Mouse (Mus musculus) liver, embryonic 15.5 days (tissue): ENCODE results near the gene Reps2. TPM values are rescaled to one million over a fixed set of nuclear protein-coding genes. Genes with fewer than 3 reads are reported as not detected.

Source experiments
- ATAC-seq: fragments of 200-750 bp; cut with Nextera tagmentation; 2 replicates; pipeline ENCODE4 v1.8.0; 2017; ENCODE audit warnings: moderate number of reproducible peaks, mild to moderate bottlenecking, moderate library complexity; ENCODE audit not compliant: insufficient read depth
- H3K27ac ChIP-seq: fragments of 300-500 bp; sonication (generic); replicated peaks from 2 replicates; pipeline ENCODE4 v1.5.1; 2015; ENCODE audit warnings: mild to moderate bottlenecking, inconsistent platforms
- H3K27me3 ChIP-seq: fragments of 300-500 bp; sonication (generic); 2 replicates; pipeline ENCODE4 v1.6.1; 2015; ENCODE audit warnings: mild to moderate bottlenecking, inconsistent platforms
- H3K36me3 ChIP-seq: fragments of 300-500 bp; sonication (generic); replicated peaks from 2 replicates; pipeline ENCODE4 v1.6.1; 2015; ENCODE audit warnings: moderate library complexity, mild to moderate bottlenecking, inconsistent platforms
- H3K4me1 ChIP-seq: fragments of 300-500 bp; sonication (generic); replicated peaks from 2 replicates; pipeline ENCODE4 v1.6.1; 2015; ENCODE audit warnings: inconsistent platforms
- H3K4me2 ChIP-seq: fragments of 300-500 bp; sonication (generic); 2 replicates; pipeline ENCODE4 v1.6.1; 2015; ENCODE audit warnings: moderate library complexity, mild to moderate bottlenecking, inconsistent platforms
- H3K4me3 ChIP-seq: fragments of 300-500 bp; sonication (generic); replicated peaks from 2 replicates; pipeline ENCODE4 v1.5.1; 2015; ENCODE audit warnings: mild to moderate bottlenecking, inconsistent platforms
- H3K9ac ChIP-seq: fragments of 300-500 bp; sonication (generic); 2 replicates; pipeline ENCODE4 v1.6.1; 2015; ENCODE audit warnings: moderate library complexity, mild to moderate bottlenecking, inconsistent platforms
- H3K9me3 ChIP-seq: fragments of 300-500 bp; sonication (generic); replicated peaks from 2 replicates; pipeline ENCODE4 v1.6.1; 2016; ENCODE audit warnings: inconsistent platforms
- WGBS: fragments of 180-500 bp; shearing (Covaris S2); methylation state at CpG from one replicate; pipeline ENCODE4 v1.1.7; 2015; ENCODE audit warnings: mixed read lengths; ENCODE audit not compliant: insufficient replicate concordance; 5-methylcytosine and 5-hydroxymethylcytosine counted together
- polyA plus RNA-seq: library from polyadenylated mRNA; unstranded; fragments of >200 nt; fragmentation: Nextera tagmentation; extraction: Ambion mirVana; gene quantifications from 2 replicates; pipeline ENCODE4 v1.2.1, GENCODE M21; 2015

Gene Reps2
- polyA plus RNA-seq, 1 experiment from 2014 or later = 0.70 TPM

- no peaks in the 10 kb centered on the region for H3K9me3 ChIP-seq
- no peak overlapping the region for H3K4me2 ChIP-seq
- no peaks in the 10 kb centered on the region for H3K36me3 ChIP-seq
- ATAC-seq = no peak
- no peak overlapping the region for H3K27ac ChIP-seq
- H3K9ac ChIP-seq = no peak overlapping the region
- WGBS = 24% methylated on average over 1 of the region's 1 CpGs
- no peaks in the 10 kb centered on the region for H3K4me1 ChIP-seq
- no peaks in the 10 kb centered on the region for H3K27me3 ChIP-seq
- no peak overlapping the region for H3K4me3 ChIP-seq
Measured at GRCm38 (mm10) chrX:162542576-162543227, 100.7 kb downstream of the Reps2 start.

DNA sequence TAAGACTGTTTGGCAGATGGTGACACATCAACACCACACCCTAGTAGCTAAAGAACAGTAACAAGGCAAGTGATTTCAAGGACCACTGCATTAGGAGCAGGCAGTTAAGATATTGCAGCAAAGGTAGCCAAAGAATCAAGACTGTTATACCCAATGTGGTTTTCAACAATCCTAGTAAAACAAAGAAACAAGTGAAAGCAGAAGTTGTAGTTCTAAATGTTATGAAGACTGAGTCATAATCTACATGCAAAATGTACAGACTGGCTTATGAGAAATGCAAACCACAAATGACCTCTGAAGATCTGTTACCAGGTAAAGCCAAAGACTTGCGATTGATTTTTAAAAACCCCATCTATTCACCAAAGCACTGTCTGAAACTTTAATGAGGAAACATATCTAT lies 101.5 kb downstream of the Reps2 start:
- Histone ChIP-seq H3K27me3 (no peaks in the 10 kb centered on the region), H3K4me2 (no peak overlapping the region), H3K27ac (no peak overlapping the region), H3K4me1 (no peaks in the 10 kb centered on the region), H3K9ac (no peak overlapping the region), H3K36me3 (no peaks in the 10 kb centered on the region), H3K4me3 (no peak overlapping the region), H3K9me3 (no peaks in the 10 kb centered on the region)
- 68% methylated on average over 1 of the region's 1 CpGs for WGBS
- ATAC-seq = no peak

- H3K36me3 ChIP-seq = no peaks in the 10 kb centered on the region
- no peak overlapping the region for H3K4me3 ChIP-seq
- no peaks in the 10 kb centered on the region for H3K4me1 ChIP-seq
- H3K4me2 ChIP-seq = no peak overlapping the region
- H3K9ac ChIP-seq = no peak overlapping the region
- H3K27me3 ChIP-seq = no peaks in the 10 kb centered on the region
- no peak overlapping the region for H3K27ac ChIP-seq
- 69% methylated on average over 2 of the region's 2 CpGs for WGBS
- no peak for ATAC-seq
- no peaks in the 10 kb centered on the region for H3K9me3 ChIP-seq
Measured at GRCm38 (mm10) chrX:162531016-162531415, 112.4 kb downstream of the Reps2 start.

DNA sequence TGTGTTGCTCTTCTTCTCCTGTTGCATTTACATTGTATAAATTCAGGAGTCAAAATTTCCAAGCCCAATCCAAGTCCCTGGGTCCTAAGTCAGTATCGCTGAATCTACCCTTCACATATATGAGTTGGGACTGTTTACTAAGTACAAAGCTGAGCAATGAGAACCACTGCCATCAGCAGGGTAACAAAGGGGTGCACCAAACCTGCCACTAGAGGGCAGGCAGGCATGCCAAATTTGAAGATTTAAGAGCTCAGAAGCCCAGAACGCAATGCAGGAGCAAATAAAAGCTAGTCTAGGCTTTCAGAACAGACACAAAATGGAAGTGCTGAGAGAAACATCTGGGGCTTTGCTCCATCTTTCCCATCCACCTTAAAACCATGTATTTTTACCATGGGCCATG lies 116.2 kb downstream of the Reps2 start:
- Histone ChIP-seq H3K9me3 (no peaks in the 10 kb centered on the region), H3K36me3 (no peaks in the 10 kb centered on the region), H3K4me3 (no peak overlapping the region), H3K9ac (no peak overlapping the region), H3K27me3 (no peaks in the 10 kb centered on the region), H3K27ac (no peak overlapping the region), H3K4me2 (no peak overlapping the region), H3K4me1 (no peaks in the 10 kb centered on the region)
- no peak for ATAC-seq
- WGBS = 31% methylated on average over 2 of the region's 2 CpGs

- no peak overlapping the region for H3K9ac ChIP-seq
- no peaks in the 10 kb centered on the region for H3K27me3 ChIP-seq
- no peaks in the 10 kb centered on the region for H3K9me3 ChIP-seq
- H3K4me1 ChIP-seq = no peaks in the 10 kb centered on the region
- no peaks in the 10 kb centered on the region for H3K36me3 ChIP-seq
- H3K4me3 ChIP-seq = no peak overlapping the region
- no peak overlapping the region for H3K4me2 ChIP-seq
- ATAC-seq = no peak
- H3K27ac ChIP-seq = no peak overlapping the region
- 51% methylated on average over 9 of the region's 9 CpGs for WGBS
Measured at GRCm38 (mm10) chrX:162521831-162522514, 121.5 kb downstream of the Reps2 start.

GRCm38 (mm10) chrX:162521197-162521596 lies 122.3 kb downstream of the Reps2 start:
- Histone ChIP-seq H3K9ac (no peak overlapping the region), H3K4me1 (no peaks in the 10 kb centered on the region), H3K27ac (no peak overlapping the region), H3K9me3 (no peaks in the 10 kb centered on the region), H3K36me3 (no peaks in the 10 kb centered on the region), H3K4me2 (no peak overlapping the region), H3K27me3 (no peaks in the 10 kb centered on the region), H3K4me3 (no peak overlapping the region)
- ATAC-seq = no peak
- 67% methylated on average over 4 of the region's 4 CpGs for WGBS

DNA sequence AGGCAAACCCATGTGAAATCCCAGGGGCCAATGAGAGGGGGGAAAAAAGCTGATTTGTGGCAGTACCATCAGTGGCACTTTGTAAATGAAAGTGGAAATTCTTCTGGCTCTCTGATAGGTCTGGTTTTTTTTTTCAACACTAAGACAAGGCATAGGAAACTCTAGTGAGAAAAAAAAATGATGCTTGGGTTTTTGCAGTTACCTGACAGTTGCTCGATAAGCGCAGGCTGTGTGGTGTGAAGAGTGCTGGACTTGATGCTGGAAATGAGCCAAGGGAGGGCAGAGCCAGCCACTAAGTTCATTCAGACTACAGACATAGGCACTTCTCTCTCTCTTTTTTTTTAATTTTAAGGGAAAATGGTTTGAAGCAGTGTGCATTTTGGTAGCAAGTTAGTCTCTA lies 123.1 kb downstream of the Reps2 start:
- no peaks in the 10 kb centered on the region for H3K9me3 ChIP-seq
- no peak overlapping the region for H3K4me2 ChIP-seq
- 85% methylated on average over 2 of the region's 2 CpGs for WGBS
- H3K4me3 ChIP-seq = no peak overlapping the region
- no peak overlapping the region for H3K9ac ChIP-seq
- no peaks in the 10 kb centered on the region for H3K4me1 ChIP-seq
- H3K36me3 ChIP-seq = no peaks in the 10 kb centered on the region
- H3K27me3 ChIP-seq = no peaks in the 10 kb centered on the region
- H3K27ac ChIP-seq = no peak overlapping the region
- ATAC-seq = no peak

DNA sequence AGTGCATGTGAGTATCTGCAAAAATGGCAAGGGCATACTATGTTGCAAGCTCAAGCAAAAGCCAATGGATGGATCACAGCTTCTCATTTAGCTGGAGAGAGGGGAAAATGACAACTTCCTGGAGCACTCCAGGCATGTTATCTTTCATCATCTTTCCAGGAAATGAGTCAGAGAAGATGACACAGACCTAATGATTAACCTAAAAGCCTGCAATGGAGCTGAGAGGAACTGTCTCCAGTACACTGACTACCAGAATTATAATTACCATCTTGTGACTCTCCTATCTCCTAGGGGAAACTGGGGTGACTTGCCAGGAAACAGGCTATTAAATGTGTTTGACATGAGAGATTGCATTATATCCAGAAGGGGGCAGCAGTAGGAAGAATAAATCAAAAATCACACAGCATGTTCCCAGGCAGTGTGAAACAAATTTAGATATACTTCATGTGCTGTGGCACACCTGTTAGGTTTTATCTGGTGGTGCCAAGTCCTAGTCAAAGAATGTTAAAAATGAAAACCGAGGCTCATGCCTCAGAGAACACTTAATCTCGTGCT lies 132.9 kb downstream of the Reps2 start:
- Histone ChIP-seq H3K27me3 (no peaks in the 10 kb centered on the region; the same call in 1 of the 2 replicates), H3K9me3 (no peaks in the 10 kb centered on the region), H3K4me1 (no peaks in the 10 kb centered on the region), H3K9ac (no peak overlapping the region), H3K4me3 (no peak overlapping the region), H3K27ac (no peak overlapping the region), H3K36me3 (no peaks in the 10 kb centered on the region), H3K4me2 (no peak overlapping the region)
- no peak for ATAC-seq
- WGBS = 50% methylated on average over 2 of the region's 2 CpGs

DNA sequence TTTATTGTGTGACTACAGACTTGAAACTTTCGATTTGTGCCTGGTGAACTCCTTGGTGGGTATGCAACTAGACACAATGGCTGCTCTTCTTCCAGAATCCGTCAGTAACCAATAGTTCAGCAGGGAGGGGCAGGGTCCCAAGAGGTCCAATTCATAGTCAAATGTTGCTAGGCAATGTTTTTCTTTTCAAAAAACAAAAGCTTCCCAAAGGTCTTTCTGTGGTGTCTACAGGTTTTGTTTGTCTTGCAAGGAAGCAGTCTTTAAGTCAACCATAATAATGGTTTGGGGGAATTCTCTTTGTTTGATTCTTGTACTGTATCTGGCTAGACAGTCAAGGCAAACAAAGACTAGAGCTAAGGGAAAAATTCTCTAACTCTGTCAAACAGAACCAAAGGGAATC lies 138.3 kb downstream of the Reps2 start:
- peaks cover 4% of the 10 kb centered on the region; the same call in 1 of the 2 replicates for H3K27me3 ChIP-seq

GRCm38 (mm10) chrX:162503436-162503835 lies 140.0 kb downstream of the Reps2 start:
- Histone ChIP-seq H3K36me3 (no peaks in the 10 kb centered on the region), H3K4me1 (no peaks in the 10 kb centered on the region), H3K4me2 (no peak overlapping the region), H3K27ac (no peak overlapping the region), H3K4me3 (no peak overlapping the region), H3K9ac (no peak overlapping the region), H3K9me3 (no peaks in the 10 kb centered on the region), H3K27me3 (peaks cover 4% of the 10 kb centered on the region; the same call in 1 of the 2 replicates)
- ATAC-seq = no peak
- 36% methylated on average over 2 of the region's 2 CpGs for WGBS

More for the DNA sequence above, 138.3 kb downstream of the Reps2 start:
- H3K9ac ChIP-seq = no peak overlapping the region
- no peak overlapping the region for H3K27ac ChIP-seq
- no peaks in the 10 kb centered on the region for H3K9me3 ChIP-seq
- WGBS = 51% methylated on average over 2 of the region's 2 CpGs
- H3K4me3 ChIP-seq = no peak overlapping the region
- no peaks in the 10 kb centered on the region for H3K4me1 ChIP-seq
- H3K4me2 ChIP-seq = no peak overlapping the region
- ATAC-seq = no peak
- no peaks in the 10 kb centered on the region for H3K36me3 ChIP-seq

GRCm38 (mm10) chrX:162500962-162501361 lies 142.5 kb downstream of the Reps2 start:
- Histone ChIP-seq H3K4me1 (no peaks in the 10 kb centered on the region), H3K27me3 (peaks cover 9% of the 10 kb centered on the region), H3K36me3 (no peaks in the 10 kb centered on the region), H3K4me2 (no peak overlapping the region), H3K9me3 (no peaks in the 10 kb centered on the region), H3K4me3 (no peak overlapping the region), H3K9ac (no peak overlapping the region), H3K27ac (no peak overlapping the region)
- no peak for ATAC-seq
- 31% methylated on average over 3 of the region's 3 CpGs for WGBS
